Mouse (Mus musculus): ENCODE results near the gene Spock2.

The Spock2 gene

GRCm38 (mm10) chr10:60106146-60106530, at the start of gene Spock2:
Gene Spock2, plus strand, starts transcription at chr10:60106219.
- DNase-seq (ENCODE audit: low spot score) = peak; percentile 72

- no peak for DNase-seq (ENCODE audit: low spot score)
Measured at GRCm38 (mm10) chr10:60062173-60062572, 43.8 kb upstream of the Spock2 start.

GRCm38 (mm10) chr10:60062931-60063330, 43.1 kb upstream of the Spock2 start:
- no peak for DNase-seq (ENCODE audit: low spot score)

GRCm38 (mm10) chr10:60066524-60066923, 39.5 kb upstream of the Spock2 start:
- peak; percentile 72 for DNase-seq (ENCODE audit: low spot score)

- no peak for DNase-seq (ENCODE audit: low spot score)
Measured at GRCm38 (mm10) chr10:60075159-60075558, 30.9 kb upstream of the Spock2 start.

GRCm38 (mm10) chr10:60077226-60077625, 28.8 kb upstream of the Spock2 start:
- no peak for DNase-seq (ENCODE audit: low spot score)

GRCm38 (mm10) chr10:60077736-60078560, 28.1 kb upstream of the Spock2 start:
- DNase-seq (ENCODE audit: low spot score) = no peak

- DNase-seq (ENCODE audit: low spot score) = no peak
Measured at GRCm38 (mm10) chr10:60078561-60078917, 27.5 kb upstream of the Spock2 start.

- peak; percentile 18 for DNase-seq (ENCODE audit: low spot score)
Measured at GRCm38 (mm10) chr10:60080171-60080570, 25.8 kb upstream of the Spock2 start.

- DNase-seq (ENCODE audit: low spot score) = no peak
Measured at GRCm38 (mm10) chr10:60080601-60080981, 25.4 kb upstream of the Spock2 start.

GRCm38 (mm10) chr10:60080982-60081825, 24.8 kb upstream of the Spock2 start:
- DNase-seq (ENCODE audit: low spot score) = no peak

- DNase-seq (ENCODE audit: low spot score) = no peak
Measured at GRCm38 (mm10) chr10:60081905-60082304, 24.1 kb upstream of the Spock2 start.

GRCm38 (mm10) chr10:60084065-60084464, 22.0 kb upstream of the Spock2 start:
- no peak for DNase-seq (ENCODE audit: low spot score)

- DNase-seq (ENCODE audit: low spot score) = no peak
Measured at GRCm38 (mm10) chr10:60092311-60092710, 13.7 kb upstream of the Spock2 start.

GRCm38 (mm10) chr10:60093751-60094150, 12.3 kb upstream of the Spock2 start:
- DNase-seq (ENCODE audit: low spot score) = no peak

- no peak for DNase-seq (ENCODE audit: low spot score)
Measured at GRCm38 (mm10) chr10:60095558-60095957, 10.5 kb upstream of the Spock2 start.

- DNase-seq (ENCODE audit: low spot score) = no peak
Measured at GRCm38 (mm10) chr10:60096302-60096701, 9.7 kb upstream of the Spock2 start.

GRCm38 (mm10) chr10:60097146-60097545, 8.9 kb upstream of the Spock2 start:
- DNase-seq (ENCODE audit: low spot score) = no peak

GRCm38 (mm10) chr10:60097774-60098173, 8.2 kb upstream of the Spock2 start:
- DNase-seq (ENCODE audit: low spot score) = no peak

- peak; percentile 55 for DNase-seq (ENCODE audit: low spot score)
Measured at GRCm38 (mm10) chr10:60105391-60106145, 451 bp upstream of the Spock2 start.

GRCm38 (mm10) chr10:60106531-60107186, 640 bp downstream of the Spock2 start:
- DNase-seq (ENCODE audit: low spot score) = peak; percentile 75

- DNase-seq (ENCODE audit: low spot score) = peak; percentile 38
Measured at GRCm38 (mm10) chr10:60107448-60107847, 1.4 kb downstream of the Spock2 start.
